Mouse (Mus musculus) liver, adult 2 months (tissue): ENCODE results near the gene Ccdc27.

Source experiments
- CTCF ChIP-seq: fragments of 200-500 bp; IDR thresholded peaks from 2 replicates; pipeline ENCODE4 v1.5.1; 2011; ENCODE audit warnings: low read depth, low read length, control low read depth
- POLR2A ChIP-seq: fragments of 200-500 bp; IDR thresholded peaks from 2 replicates; pipeline ENCODE4 v1.6.1; 2011; ENCODE audit warnings: low read length, control low read depth; ENCODE audit not compliant: insufficient read depth; ENCODE audit errors: extremely low read depth

DNA sequence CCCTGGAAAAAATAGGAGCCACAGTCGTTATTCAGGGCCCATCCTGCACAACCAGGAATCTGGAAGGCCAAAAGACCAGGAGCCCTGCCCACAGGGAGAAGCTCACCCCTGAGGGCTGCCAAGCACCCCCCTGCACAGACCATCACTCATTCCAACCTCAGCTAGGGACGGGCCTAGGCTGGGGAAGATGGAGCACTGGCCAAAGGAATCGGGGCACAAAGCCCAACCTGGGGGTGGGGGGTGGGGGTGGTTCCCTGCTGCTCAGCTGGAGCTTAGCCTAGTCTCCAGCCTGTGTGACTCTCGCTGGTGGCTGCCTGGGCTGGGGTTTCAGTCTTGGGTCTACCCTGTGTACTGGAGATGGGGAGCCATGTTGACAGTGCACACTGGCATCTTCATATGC, 19.6 kb downstream of the Ccdc27 start:
- TF ChIP-seq CTCF: no peak
- no peak for TF ChIP-seq POLR2A
